Mouse (Mus musculus): ENCODE measurements around the gene Mob2. TPM values are rescaled to one million over a fixed set of nuclear protein-coding genes. Genes with fewer than 3 reads are reported as not detected.

The Mob2 gene
- 51.3 and 52.8 TPM in 2 replicates for polyA plus RNA-seq (2015; fragmentation: Nextera tagmentation; extraction: Ambion mirVana)

DNA sequence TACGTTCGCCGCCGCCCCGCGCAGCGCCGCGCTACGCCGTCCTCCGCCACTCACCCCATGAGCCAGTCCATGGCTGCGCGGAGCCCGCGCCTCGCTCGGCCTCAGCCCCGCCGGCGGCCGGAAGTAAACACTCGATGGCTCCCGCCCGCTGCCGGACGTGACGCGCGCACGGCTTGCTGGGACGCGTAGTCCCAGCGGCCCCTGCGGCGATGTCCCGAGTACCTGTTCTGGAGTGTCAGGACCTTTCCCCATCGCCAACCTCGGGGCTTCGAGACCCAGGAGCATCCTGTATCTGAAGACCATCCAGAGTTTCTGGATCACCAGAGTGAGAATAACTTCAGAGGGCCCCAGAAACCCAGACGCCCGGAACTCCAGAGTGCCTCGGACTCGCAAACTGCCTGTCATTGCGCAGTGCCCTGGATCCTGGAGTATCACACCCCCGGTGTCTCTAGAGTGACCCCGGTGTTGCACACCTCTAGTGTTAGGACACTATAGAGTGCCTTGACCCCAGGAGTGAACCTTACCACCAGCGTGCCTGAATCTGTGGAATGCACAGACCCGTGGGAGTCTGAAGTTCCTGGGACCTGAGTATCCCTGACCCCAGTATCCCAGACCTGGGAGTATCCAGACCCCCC lies at the start of gene Mob2:
Gene Mob2 (minus strand): TSS at position 135 of the 635 bp plus-strand sequence.
- peaks cover 14% of the 10 kb centered on the region; the same call in 1 of the 2 replicates for H3K36me3 ChIP-seq
- H3K9me3 ChIP-seq: no peaks in the 10 kb centered on the region
- peaks cover 37% of the 10 kb centered on the region for H3K4me1 ChIP-seq (replicated peaks)
- ATAC-seq (ENCODE audit: low read depth): peak; percentile 95
- peak within 1 kb of the TSS; percentile 73 for H3K27ac ChIP-seq (replicated peaks)
- under 1% methylated on average over 44 of the region's 49 CpGs for WGBS
- no peaks in the 10 kb centered on the region for H3K27me3 ChIP-seq
- H3K4me2 ChIP-seq: peak within 1 kb of the TSS; percentile 98
- H3K9ac ChIP-seq: peak within 1 kb of the TSS; percentile 86
- peak within 1 kb of the TSS; percentile 94 for H3K4me3 ChIP-seq

DNA sequence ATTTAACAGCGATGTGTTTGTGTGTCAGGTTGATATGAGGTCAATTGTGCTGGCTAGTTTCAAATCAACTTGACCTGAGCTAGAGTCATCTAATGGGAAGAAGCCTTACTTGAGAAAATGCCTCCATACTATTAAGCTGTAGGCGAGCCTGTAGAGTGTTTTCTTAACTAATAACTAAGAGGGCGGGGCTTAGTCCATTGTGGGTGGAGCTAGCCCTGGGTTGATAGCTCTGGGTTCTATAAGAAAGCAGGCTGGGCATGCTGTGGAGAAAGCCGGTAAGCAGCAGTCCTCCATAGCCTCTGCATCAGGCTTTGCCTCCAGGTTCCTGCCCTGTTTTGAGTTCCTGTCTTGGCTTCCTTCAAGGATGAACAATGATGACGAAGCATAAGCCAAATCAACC lies 43.9 kb upstream of the Mob2 start:
- no peak overlapping the region for H3K9ac ChIP-seq
- no peaks in the 10 kb centered on the region for H3K27me3 ChIP-seq
- ATAC-seq (ENCODE audit: low read depth): no peak
- no peak overlapping the region for H3K27ac ChIP-seq (replicated peaks)
- no peaks in the 10 kb centered on the region for H3K9me3 ChIP-seq
- H3K36me3 ChIP-seq: no peaks in the 10 kb centered on the region
- 61% methylated on average over 5 of the region's 5 CpGs for WGBS
- no peak overlapping the region for H3K4me3 ChIP-seq
- H3K4me2 ChIP-seq: no peak overlapping the region
- H3K4me1 ChIP-seq (replicated peaks): no peaks in the 10 kb centered on the region

DNA sequence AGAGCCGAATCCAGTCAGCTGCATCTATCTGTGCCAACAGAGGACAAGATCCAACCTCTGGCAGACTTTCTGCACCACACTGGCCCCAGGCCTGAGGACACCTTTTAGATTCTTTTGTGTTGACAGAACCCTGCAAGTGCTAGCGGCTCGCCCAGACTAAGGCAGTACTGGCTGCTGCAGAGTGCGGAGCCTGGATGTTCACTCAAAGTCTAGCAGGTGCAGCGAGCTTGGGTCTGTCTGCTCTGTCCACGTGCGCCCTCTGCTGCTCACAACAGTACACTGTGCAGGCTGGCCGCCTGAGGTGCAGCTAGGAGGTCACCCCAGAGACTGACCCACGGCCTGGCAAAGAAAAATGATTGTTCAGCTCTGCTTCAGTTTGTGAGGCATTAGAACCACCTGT lies 36.9 kb upstream of the Mob2 start:
- H3K27me3 ChIP-seq: peaks cover 14% of the 10 kb centered on the region
- H3K9ac ChIP-seq: 0 out of 2 replicates have a peak overlapping the region, but pooled peaks have one; percentile 31
- H3K27ac ChIP-seq (replicated peaks): no peak overlapping the region
- H3K4me1 ChIP-seq (replicated peaks): peaks cover 32% of the 10 kb centered on the region
- no peak for ATAC-seq (ENCODE audit: low read depth)
- WGBS: 10% methylated on average over 9 of the region's 9 CpGs
- H3K36me3 ChIP-seq: no peaks in the 10 kb centered on the region
- H3K4me2 ChIP-seq: peak overlapping the region; percentile 28
- no peak overlapping the region for H3K4me3 ChIP-seq
- H3K9me3 ChIP-seq: no peaks in the 10 kb centered on the region

DNA sequence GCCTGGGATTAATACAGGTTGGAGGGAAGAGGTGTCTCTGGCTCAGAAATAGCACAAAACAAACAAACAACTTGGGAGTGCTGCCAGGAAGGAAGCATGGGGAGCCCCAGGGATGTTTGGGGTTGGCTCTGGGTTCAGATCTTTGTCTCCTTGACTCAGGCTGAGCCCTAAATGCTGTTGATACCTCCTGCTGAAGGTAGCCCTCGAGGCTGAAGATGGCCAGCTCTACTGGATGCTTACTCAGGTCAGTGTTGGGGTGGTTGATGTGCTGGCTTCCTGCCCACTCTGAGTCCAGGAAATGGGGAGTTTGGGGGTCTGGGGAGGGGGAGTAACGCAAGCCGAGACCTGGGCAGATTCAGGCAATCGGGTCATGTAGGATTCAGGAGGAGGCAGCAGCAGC lies 35.8 kb upstream of the Mob2 start:
- 0 out of 2 replicates have a peak overlapping the region, but pooled peaks have one; percentile 89 for H3K4me3 ChIP-seq
- H3K36me3 ChIP-seq: no peaks in the 10 kb centered on the region
- H3K9ac ChIP-seq: 0 out of 2 replicates have a peak overlapping the region, but pooled peaks have one; percentile 22
- peaks cover 14% of the 10 kb centered on the region for H3K27me3 ChIP-seq
- no peak for ATAC-seq (ENCODE audit: low read depth)
- H3K9me3 ChIP-seq: no peaks in the 10 kb centered on the region
- peak overlapping the region; percentile 85 for H3K4me2 ChIP-seq
- H3K27ac ChIP-seq (replicated peaks): no peak overlapping the region
- 76% methylated on average over 4 of the region's 4 CpGs for WGBS
- H3K4me1 ChIP-seq (replicated peaks): peaks cover 43% of the 10 kb centered on the region

DNA sequence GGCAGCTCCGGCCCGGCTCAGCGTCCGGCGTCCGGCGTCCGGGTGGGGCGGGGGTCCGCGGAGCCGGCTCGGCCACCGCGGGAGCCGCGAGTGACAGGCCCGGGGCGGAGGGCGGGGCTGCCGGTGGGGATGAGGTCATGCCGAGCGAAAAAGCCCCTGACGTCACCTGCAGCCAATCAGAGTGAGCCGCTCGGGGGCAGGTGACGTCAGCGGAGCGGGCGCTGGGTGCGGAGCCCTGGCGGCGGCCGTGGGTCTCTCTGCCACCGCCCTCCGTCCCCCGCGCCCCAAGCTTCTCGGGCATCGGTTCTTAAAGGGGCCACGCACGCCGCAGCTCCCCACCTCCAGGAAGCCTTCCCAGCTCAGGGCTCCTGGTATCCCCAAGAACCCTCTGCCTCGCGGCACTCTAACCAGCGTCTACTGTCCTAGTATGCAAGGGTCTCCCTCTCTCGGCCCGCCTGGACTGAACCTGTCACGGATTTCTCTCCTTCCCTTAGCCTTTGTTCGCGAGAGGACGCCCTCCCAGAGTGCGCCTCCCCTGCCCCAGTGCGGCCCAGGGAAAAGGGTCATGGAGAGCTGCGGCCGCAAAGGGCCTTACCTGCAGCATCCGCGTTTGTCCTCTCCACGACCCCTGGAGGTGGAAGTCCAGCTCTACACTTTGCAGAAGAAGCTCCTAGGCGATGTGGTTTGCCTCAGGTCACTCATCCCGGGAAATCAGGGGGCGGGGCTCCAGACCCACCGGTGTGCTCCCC lies 34.5 kb upstream of the Mob2 start, which contains the start of gene Dusp8:
Gene Dusp8 (minus strand): TSS at position 661 of the 749 bp plus-strand sequence.
- H3K4me1 ChIP-seq (replicated peaks): peaks cover 56% of the 10 kb centered on the region
- peaks cover 14% of the 10 kb centered on the region for H3K27me3 ChIP-seq
- WGBS: under 1% methylated on average over 62 of the region's 63 CpGs
- ATAC-seq (ENCODE audit: low read depth): peak; percentile 79
- H3K9ac ChIP-seq: peak within 1 kb of the TSS; percentile 99
- H3K4me3 ChIP-seq: peak within 1 kb of the TSS; percentile 89
- H3K36me3 ChIP-seq: no peaks in the 10 kb centered on the region
- no peaks in the 10 kb centered on the region for H3K9me3 ChIP-seq
- peak within 1 kb of the TSS; percentile 96 for H3K27ac ChIP-seq (replicated peaks)
- H3K4me2 ChIP-seq: peak within 1 kb of the TSS; percentile 85

DNA sequence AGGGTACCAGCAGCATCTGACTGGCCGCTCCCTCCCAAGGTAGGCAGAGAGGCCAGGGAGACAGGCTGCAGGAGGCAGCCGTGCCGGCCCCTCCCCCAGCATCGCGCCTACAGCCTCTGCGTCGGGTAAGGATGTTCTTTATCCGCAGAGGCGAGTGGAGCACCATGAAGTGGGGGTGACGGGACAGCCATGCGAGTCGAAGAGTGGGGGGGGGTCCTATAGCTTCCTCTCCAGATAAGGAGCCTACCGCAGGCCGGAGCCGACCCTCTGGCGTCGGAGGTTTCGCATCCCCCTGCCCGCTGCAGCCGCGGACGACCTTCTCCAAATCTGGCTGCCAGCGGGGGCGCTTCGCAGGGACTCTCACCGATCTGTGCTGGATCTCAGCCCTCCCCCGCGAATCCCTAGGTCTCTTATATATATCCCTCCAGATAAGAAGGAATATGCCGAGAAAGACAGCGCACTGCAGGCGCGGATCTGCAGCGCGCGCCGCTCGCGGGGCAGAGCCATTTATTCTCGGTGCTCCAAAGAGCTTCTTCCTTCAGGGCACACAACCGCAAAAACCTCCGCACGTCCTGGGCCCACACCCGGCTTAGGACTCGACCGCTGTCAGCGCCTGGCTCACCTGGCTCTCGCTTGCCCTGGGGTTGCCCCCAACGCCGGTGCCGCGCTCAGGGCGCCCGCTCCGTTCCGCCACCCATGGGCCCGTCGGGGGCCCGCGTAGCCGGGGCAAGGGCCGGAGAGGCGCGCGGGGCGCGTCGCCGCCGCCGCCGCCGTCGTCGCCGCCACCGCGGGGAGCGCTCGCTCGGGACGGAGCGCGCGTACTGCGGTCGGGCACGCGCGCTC lies 33.7 kb upstream of the Mob2 start:
- H3K9ac ChIP-seq: peak overlapping the region; percentile 99
- peak; percentile 25 for ATAC-seq (ENCODE audit: low read depth)
- under 1% methylated on average over 87 of the region's 89 CpGs for WGBS

DNA sequence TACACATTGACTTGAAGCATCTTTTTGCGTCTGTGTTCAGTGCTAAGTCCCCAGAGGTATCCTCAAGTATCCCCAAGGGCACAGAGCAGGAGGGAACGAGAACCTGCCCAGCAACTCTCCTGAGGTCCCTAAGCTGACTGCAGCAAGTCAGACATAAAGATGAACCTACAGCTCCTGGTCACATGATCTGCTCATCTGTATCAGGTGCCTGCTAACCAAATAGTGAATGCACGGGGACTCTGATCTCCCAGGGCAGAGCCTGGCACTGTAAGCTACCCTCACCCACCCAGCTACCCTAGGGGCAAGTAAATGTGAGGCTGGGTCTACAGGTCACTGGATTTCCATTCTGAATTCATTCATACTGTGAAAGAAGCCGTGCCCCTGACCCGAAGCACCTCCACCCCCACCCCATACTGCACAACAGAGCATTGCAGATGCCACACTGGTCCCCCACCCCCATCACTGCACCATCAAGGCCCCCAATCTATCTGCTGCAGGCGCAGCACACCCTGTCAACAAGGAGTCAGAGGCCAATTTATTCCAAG lies 32.9 kb upstream of the Mob2 start:
- ATAC-seq (ENCODE audit: low read depth): no peak
- Histone ChIP-seq H3K9me3 (no peaks in the 10 kb centered on the region), H3K4me2 (peak overlapping the region; percentile 85), H3K4me3 (peak overlapping the region; percentile 89), H3K27ac (replicated peaks) (peak overlapping the region; percentile 96), H3K9ac (peak overlapping the region; percentile 99), H3K27me3 (peaks cover 14% of the 10 kb centered on the region), H3K4me1 (replicated peaks) (peaks cover 72% of the 10 kb centered on the region), H3K36me3 (0 out of 2 replicates have a peak, but pooled peaks cover 3% of the 10 kb centered on the region)
- 21% methylated on average over 6 of the region's 6 CpGs for WGBS

More for the DNA sequence above, 33.7 kb upstream of the Mob2 start:
- peaks cover 14% of the 10 kb centered on the region for H3K27me3 ChIP-seq
- peak overlapping the region; percentile 89 for H3K4me3 ChIP-seq
- H3K4me1 ChIP-seq (replicated peaks): peaks cover 64% of the 10 kb centered on the region
- H3K27ac ChIP-seq (replicated peaks): peak overlapping the region; percentile 96
- H3K4me2 ChIP-seq: peak overlapping the region; percentile 85
- no peaks in the 10 kb centered on the region for H3K9me3 ChIP-seq
- 0 out of 2 replicates have a peak, but pooled peaks cover 3% of the 10 kb centered on the region for H3K36me3 ChIP-seq

DNA sequence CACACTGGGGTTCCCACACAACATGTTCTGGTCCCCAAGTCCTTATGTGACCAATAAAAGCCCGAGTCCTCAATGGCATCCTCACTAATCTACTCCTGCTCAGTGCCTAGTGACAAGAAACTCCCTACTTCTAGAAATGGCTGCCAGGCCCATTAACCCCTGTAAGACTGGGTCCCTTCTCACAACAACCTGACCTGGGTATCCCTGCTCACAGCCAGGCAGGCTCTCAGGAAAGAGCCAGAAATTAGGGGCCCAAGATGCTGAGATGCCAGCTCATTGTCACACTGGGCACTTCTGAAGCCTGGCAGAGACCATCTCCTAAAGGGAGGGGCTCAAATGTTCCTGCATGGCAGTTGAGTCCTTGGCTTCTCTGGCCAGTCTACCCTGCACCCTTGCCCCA lies 32.1 kb upstream of the Mob2 start:
- H3K4me3 ChIP-seq: peak overlapping the region; percentile 89
- peak overlapping the region; percentile 99 for H3K9ac ChIP-seq
- H3K27ac ChIP-seq (replicated peaks): peak overlapping the region; percentile 96
- peak overlapping the region; percentile 85 for H3K4me2 ChIP-seq
- peaks cover 80% of the 10 kb centered on the region for H3K4me1 ChIP-seq (replicated peaks)
- H3K9me3 ChIP-seq: no peaks in the 10 kb centered on the region
- ATAC-seq (ENCODE audit: low read depth): no peak
- WGBS: 25% methylated on average over 1 of the region's 1 CpGs
- H3K27me3 ChIP-seq: peaks cover 14% of the 10 kb centered on the region
- H3K36me3 ChIP-seq: peaks cover 8% of the 10 kb centered on the region

DNA sequence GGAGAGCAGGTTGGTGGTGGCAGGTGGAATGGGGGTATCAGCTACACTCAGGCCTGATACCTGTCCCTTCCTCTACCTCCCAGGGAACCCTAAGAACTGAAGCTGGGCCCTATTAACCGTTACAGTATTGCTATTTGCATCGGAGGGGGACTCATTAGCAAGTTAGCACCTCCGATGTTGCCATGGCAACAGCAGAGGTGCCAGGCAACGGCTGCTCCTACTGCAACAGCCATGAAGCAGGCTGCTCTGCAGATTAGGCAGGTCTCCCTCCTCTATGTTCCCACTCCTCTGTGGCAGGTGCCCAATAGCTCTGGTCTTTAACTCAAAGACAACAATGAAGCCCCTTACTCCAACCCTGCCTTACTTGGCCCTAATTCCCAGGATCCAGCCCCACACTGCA lies 31.0 kb upstream of the Mob2 start:
- peaks cover 19% of the 10 kb centered on the region for H3K36me3 ChIP-seq
- H3K4me1 ChIP-seq (replicated peaks): peaks cover 83% of the 10 kb centered on the region
- peak overlapping the region; percentile 99 for H3K9ac ChIP-seq
- peaks cover 7% of the 10 kb centered on the region for H3K27me3 ChIP-seq
- H3K9me3 ChIP-seq: no peaks in the 10 kb centered on the region
- H3K4me3 ChIP-seq: peak overlapping the region; percentile 89
- peak overlapping the region; percentile 85 for H3K4me2 ChIP-seq
- peak overlapping the region; percentile 96 for H3K27ac ChIP-seq (replicated peaks)
- ATAC-seq (ENCODE audit: low read depth): no peak; the same call in 1 of the 2 replicates
- 3% methylated on average over 4 of the region's 4 CpGs for WGBS

DNA sequence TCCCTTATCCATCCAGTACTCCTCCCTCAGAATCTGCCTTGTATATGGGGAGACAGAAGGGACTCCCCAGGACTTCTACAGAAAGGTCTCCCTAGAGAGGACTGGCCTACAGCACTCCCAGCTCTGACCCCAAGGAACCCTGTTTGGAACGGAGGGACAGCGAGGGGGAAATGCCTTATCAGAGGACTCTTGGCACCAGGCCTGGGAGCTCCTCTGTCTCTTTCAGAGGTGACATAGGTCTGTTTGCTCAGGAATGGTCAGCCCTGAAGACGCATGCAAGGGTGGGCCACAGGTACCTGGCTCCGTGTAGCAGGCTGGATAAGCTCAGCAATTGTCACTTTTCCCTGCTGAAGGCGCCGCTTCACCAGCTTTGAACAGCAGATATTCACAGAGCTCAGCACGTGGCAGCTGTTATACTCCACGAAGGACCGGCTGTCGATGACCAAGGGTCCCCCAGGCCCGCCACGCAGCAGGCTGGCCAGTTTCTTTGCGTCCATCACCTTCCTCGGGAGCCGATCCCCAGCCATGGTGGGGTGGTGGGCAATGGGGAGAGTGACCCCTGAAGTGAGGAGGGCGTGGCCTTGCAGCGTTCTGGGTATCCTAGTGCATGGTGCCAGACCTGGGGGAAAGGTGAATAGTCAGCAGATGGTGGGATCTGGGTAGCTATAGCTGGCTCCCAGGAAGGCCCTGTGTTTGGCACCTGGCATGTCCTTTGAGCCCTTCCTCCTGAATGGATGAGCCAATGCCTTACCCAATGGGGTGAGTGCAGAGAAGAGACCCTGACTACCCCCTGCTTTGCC lies 29.0 kb upstream of the Mob2 start:
- H3K27me3 ChIP-seq: peaks cover 18% of the 10 kb centered on the region
- peaks cover 39% of the 10 kb centered on the region for H3K36me3 ChIP-seq
- no peaks in the 10 kb centered on the region for H3K9me3 ChIP-seq
- H3K4me2 ChIP-seq: peak overlapping the region; percentile 85
- peaks cover 77% of the 10 kb centered on the region for H3K4me1 ChIP-seq (replicated peaks)
- H3K4me3 ChIP-seq: no peak overlapping the region
- H3K27ac ChIP-seq (replicated peaks): peak overlapping the region; percentile 96
- peak overlapping the region; percentile 99 for H3K9ac ChIP-seq
- 45% methylated on average over 17 of the region's 17 CpGs for WGBS
- no peak for ATAC-seq (ENCODE audit: low read depth)

DNA sequence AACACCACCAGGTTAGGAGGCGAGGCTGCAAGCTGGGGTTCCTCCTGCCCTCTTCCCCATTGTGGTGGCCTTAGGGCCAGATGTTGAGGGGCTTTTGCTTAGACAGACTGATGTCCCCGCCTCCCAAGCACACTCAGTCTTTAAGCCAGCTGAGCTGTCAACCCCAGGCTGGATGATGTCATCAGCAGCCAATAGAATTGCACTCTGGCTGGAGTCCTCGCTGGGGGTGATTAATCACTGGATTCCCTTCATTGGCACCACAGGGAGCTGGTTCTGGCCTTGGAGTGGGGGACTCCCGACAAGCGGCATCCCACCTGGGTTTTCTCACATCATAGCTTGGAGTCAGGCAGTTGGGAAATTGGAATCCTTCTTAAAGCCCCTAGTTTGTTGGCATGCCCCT lies 28.0 kb upstream of the Mob2 start:
- 0 out of 2 replicates have a peak overlapping the region, but pooled peaks have one; percentile 5 for H3K4me3 ChIP-seq
- 3% methylated on average over 5 of the region's 5 CpGs for WGBS
- H3K27me3 ChIP-seq: peaks cover 27% of the 10 kb centered on the region
- H3K9ac ChIP-seq: peak overlapping the region; percentile 99
- peaks cover 81% of the 10 kb centered on the region for H3K4me1 ChIP-seq (replicated peaks)
- H3K4me2 ChIP-seq: peak overlapping the region; percentile 85
- H3K36me3 ChIP-seq: peaks cover 49% of the 10 kb centered on the region
- H3K27ac ChIP-seq (replicated peaks): peak overlapping the region; percentile 96
- ATAC-seq (ENCODE audit: low read depth): peak; percentile 71
- no peaks in the 10 kb centered on the region for H3K9me3 ChIP-seq

All from neural tube, embryonic 13.5 days (tissue).